Mouse (Mus musculus): ENCODE data around the gene Gm29427.

Gene Gm29427

DNA sequence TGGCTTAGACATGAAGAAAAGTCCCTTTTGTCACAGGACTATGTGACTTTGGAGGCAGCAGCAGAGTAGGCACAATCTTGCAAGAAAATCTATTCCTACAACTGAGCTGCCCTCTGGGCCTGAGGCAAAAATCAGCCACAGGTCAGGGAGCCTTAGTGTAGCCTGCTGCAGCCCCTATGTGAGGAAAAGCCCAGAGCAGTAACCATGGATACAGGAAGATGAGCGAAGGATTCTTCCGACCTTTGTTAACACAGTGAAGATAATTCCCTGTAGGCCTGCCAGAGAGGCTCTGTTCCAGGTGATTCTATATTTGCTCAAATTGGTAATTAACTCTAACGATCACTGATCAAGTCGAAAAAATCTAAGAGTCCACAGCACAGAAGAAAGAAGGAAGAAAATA lies 71.5 kb downstream of the Gm29427 start:
- peak; percentile 11 for DNase-seq

DNA sequence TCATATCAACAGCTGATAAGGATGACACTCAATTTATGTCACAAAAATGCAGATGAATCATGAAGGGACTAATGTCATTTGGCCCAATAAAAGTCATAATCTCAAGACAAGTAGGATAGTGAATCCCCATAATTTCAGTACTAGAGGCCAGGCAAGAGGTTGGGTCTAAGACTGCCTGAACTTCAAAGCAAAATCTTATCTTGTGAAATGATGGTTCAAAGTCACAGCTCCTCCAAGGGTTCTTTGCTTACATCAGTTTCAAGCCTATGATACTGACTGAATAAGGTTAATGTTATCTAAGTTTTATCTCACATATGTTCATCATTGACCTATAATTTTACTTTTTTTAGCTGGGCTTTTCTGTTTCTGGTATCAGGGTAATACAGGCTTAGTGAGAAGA lies 74.6 kb downstream of the Gm29427 start:
- DNase-seq = no peak

DNA sequence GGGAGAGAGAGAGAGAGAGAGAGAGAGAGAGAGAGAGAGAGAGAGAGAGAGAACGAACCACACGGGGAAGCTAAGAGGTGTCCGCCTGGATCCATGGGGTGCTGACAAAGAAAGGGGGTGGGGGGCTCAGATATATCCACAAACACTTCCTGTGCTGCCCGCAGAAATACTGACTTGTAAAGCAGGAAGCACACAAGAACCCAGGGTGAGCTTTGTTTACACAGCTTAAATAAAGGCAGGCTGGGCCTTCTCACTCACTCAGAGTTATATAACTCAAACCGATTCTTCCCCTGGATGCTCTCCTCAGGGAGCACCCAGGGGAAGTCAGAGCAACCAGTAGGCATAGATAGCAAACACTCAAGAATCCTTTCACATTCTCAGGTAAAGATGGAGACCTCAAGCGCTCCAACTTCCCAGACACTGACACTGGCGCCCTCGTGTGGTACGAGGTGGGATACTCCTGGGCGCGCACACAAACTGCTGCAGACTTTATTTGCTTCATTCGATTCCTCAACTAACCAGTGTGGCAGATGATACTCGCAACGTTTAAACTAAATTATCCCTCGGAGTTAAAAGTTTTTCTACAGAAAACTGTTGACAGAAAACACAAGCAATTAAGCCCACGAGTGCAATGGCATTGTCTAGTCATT lies 81.7 kb downstream of the Gm29427 start:
- peak; percentile 60 for DNase-seq

DNA sequence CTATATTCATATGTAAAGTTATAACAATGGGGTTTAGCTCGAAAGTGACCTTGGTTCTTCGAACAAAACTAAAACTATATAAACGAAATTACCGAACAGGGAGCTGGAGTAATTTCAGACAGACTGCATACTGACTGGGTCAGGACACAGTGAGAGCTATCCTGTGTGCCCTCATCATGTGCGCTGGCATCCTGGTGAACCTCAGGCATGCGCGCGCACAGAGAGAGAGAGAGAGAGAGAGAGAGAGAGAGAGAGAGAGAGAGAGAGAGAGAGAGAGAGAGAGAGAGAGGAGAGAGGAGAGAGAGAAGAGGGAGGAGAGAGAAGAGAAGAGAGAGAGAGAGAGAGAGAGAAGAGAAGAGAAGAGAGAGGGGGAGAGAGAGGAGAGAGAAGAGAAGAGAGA lies 82.3 kb downstream of the Gm29427 start:
- no peak for DNase-seq

DNA sequence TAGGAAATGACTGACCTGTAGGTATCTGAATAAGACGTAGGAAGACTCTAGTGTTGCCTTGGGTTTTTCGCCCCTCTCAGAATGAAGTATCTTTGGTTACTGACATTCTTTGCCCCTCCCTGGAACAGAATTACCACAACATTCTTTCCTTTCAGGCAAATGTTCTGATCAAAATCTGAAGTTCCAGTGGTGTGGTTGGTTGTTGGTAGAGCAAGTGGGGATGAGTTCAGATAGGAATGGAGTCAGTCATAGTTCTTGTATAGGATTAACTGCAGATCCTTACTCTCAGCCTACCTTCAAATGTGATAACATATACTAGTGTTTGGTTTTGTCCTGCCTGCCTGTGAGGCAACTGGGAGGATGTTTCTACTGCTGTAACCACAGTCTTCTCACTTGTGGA lies 86.1 kb downstream of the Gm29427 start, which contains the start of gene Zp3r:
Zp3r (minus strand) TSS at position 101 of the 400 bp plus-strand sequence.
- DNase-seq = no peak
